Mouse (Mus musculus): ENCODE results near the gene Fam104a. TPM values are rescaled to one million over a fixed set of nuclear protein-coding genes. Genes with fewer than 3 reads are reported as not detected.

Gene Fam104a
- polyA plus RNA-seq, 1 experiment from 2014 or later = 53.7 TPM

DNA sequence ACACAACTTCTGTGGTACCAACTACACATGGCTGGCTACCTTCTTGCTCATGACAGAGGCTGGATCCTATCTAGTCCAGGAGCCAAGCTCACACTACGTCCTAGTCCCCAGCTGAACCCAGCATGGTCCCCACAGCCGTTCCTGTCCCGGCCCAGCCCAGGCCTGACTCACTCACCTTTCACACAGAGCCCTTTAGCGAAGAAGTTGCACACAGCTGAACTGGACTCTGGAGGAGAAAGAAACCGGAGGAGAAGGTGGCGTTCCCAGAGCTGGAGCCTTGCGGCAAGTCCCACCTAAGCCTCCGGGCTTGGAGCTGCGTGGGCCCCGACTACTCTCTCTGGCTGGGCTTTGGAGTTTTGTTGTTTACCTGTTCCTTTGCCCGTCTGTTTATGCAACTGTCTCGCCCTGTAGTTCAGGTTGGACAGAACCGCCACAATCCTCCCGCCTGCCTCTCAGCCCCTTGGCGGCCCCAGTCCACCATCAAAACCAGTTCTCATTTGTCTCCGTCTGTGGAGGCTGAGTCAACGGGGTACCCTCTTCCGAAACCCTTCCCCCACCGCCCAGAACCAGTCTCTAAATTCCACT is 24.8 kb upstream of the Fam104a start:
- H3K27me3 ChIP-seq (replicated peaks; ENCODE audit: control insufficient read depth, insufficient read depth, low read length) = no peaks in the 10 kb centered on the region
- H3K9ac ChIP-seq (ENCODE audit: low read length) = no peak overlapping the region
- 50% methylated on average over 19 of the region's 19 CpGs for WGBS
- 0 out of 2 replicates have a peak, but pooled peaks cover 3% of the 10 kb centered on the region for H3K36me3 ChIP-seq (ENCODE audit: control insufficient read depth, insufficient read depth, low read length)
- ATAC-seq (no peak), DNase-seq (ENCODE audit: low spot score) (no peak)
- H3K9me3 ChIP-seq (replicated peaks; ENCODE audit: control insufficient read depth, low read length) = no peaks in the 10 kb centered on the region
- no peak overlapping the region for H3K4me3 ChIP-seq (ENCODE audit: low read depth, low read length)
- H3K4me2 ChIP-seq (ENCODE audit: low read length) = no peak overlapping the region
- no peak overlapping the region for H3K27ac ChIP-seq (ENCODE audit: low read depth, low read length)
- peaks cover 15% of the 10 kb centered on the region for H3K4me1 ChIP-seq (ENCODE audit: control insufficient read depth, insufficient read depth, low read length)

DNA sequence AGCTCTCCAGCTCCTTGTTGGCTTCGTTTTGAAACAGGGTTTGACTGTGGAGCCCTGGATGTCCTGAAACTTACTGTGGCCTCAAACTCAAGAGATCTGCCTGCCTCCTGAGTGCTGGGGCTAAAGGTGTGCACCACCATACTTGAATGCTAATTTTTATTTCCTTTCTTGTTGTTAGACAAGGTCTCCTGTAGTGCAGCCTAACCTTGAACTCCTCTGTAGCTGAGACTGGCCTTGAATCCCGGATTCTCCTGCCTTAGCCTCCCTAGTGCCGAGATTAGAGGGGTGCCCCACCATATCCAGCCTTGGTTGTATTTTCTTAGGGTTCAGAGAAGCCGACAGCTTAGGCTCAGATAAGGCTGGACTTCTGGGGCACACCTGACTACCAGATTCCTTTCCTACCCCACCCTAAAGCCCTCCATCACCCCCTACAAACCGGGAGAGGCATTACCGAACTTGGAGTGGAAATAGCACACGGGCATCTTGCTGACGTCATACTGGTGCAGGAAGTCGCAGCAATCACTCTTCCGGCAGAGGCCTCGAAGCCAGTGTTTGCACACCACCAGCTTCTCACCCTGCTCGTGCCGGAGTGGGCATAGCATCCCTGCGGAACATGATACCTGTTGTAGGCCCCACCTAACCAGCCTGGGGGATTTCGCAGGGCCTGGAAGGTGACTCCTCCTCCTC is 22.2 kb upstream of the Fam104a start:
- Histone ChIP-seq H3K9ac (ENCODE audit: low read length) (no peak overlapping the region), H3K4me3 (ENCODE audit: low read depth, low read length) (no peak overlapping the region), H3K36me3 (ENCODE audit: control insufficient read depth, insufficient read depth, low read length) (0 out of 2 replicates have a peak, but pooled peaks cover 6% of the 10 kb centered on the region), H3K27ac (ENCODE audit: low read depth, low read length) (no peak overlapping the region), H3K9me3 (replicated peaks; ENCODE audit: control insufficient read depth, low read length) (no peaks in the 10 kb centered on the region), H3K27me3 (replicated peaks; ENCODE audit: control insufficient read depth, insufficient read depth, low read length) (no peaks in the 10 kb centered on the region), H3K4me1 (ENCODE audit: control insufficient read depth, insufficient read depth, low read length) (peaks cover 15% of the 10 kb centered on the region), H3K4me2 (ENCODE audit: low read length) (no peak overlapping the region)
- DNase-seq (ENCODE audit: low spot score) (no peak), ATAC-seq (no peak)
- WGBS = 90% methylated on average over 15 of the region's 15 CpGs

DNA sequence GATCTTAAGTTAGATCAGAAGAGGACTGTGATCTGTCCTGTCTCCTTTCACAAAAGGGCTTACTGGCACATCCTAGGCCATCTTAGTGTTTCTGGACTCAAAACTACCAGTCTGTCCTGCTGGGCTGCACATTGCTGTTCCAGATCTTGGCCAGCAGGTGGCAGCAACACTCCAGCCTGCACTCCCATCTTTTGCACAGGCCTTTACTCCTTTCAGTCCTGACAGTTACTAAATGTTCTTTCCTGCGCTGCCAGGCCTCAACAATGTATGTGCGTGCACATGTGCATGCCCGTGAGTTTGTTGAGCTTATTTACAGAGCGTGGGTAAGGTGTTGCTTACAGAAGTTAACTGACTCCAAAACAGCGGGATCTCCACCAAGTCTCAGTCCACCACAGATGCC is 19.8 kb upstream of the Fam104a start:
- Histone ChIP-seq H3K4me2 (ENCODE audit: low read length) (no peak overlapping the region), H3K27ac (ENCODE audit: low read depth, low read length) (no peak overlapping the region), H3K36me3 (ENCODE audit: control insufficient read depth, insufficient read depth, low read length) (0 out of 2 replicates have a peak, but pooled peaks cover 10% of the 10 kb centered on the region), H3K4me3 (ENCODE audit: low read depth, low read length) (no peak overlapping the region), H3K27me3 (replicated peaks; ENCODE audit: control insufficient read depth, insufficient read depth, low read length) (no peaks in the 10 kb centered on the region), H3K9ac (ENCODE audit: low read length) (no peak overlapping the region), H3K9me3 (replicated peaks; ENCODE audit: control insufficient read depth, low read length) (no peaks in the 10 kb centered on the region), H3K4me1 (ENCODE audit: control insufficient read depth, insufficient read depth, low read length) (no peaks in the 10 kb centered on the region)
- DNase-seq (ENCODE audit: low spot score) (peak; percentile 80), ATAC-seq (peak; percentile 75)
- WGBS = 33% methylated on average over 5 of the region's 5 CpGs

DNA sequence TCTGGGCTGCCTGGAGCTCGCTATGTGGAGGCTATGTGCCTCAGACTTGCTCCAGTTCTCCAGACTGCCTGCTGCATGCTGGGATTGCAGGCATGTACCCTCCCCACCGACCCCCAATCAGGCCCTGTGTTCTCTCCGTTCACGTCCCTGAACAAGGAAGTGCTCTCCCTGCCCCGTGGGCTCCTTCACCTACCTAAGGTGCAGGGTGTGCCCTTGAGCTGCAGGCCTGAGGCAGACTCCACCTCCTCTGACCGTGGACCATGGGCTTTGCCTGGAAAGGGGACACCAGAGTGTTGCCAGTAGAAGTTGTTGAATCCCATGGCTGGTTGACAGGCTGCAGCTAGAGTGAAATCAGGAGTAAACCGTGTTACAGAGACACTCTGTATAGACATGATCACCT is 15.7 kb upstream of the Fam104a start:
- no peaks in the 10 kb centered on the region for H3K27me3 ChIP-seq (replicated peaks; ENCODE audit: control insufficient read depth, insufficient read depth, low read length)
- no peak overlapping the region for H3K4me3 ChIP-seq (ENCODE audit: low read depth, low read length)
- no peak for DNase-seq (ENCODE audit: low spot score)
- no peaks in the 10 kb centered on the region for H3K9me3 ChIP-seq (replicated peaks; ENCODE audit: control insufficient read depth, low read length)
- peaks cover 30% of the 10 kb centered on the region for H3K36me3 ChIP-seq (ENCODE audit: control insufficient read depth, insufficient read depth, low read length)
- no peak overlapping the region for H3K9ac ChIP-seq (ENCODE audit: low read length)
- 90% methylated on average over 7 of the region's 7 CpGs for WGBS
- ATAC-seq = no peak
- H3K27ac ChIP-seq (ENCODE audit: low read depth, low read length) = no peak overlapping the region
- H3K4me1 ChIP-seq (ENCODE audit: control insufficient read depth, insufficient read depth, low read length) = no peaks in the 10 kb centered on the region
- H3K4me2 ChIP-seq (ENCODE audit: low read length) = no peak overlapping the region

DNA sequence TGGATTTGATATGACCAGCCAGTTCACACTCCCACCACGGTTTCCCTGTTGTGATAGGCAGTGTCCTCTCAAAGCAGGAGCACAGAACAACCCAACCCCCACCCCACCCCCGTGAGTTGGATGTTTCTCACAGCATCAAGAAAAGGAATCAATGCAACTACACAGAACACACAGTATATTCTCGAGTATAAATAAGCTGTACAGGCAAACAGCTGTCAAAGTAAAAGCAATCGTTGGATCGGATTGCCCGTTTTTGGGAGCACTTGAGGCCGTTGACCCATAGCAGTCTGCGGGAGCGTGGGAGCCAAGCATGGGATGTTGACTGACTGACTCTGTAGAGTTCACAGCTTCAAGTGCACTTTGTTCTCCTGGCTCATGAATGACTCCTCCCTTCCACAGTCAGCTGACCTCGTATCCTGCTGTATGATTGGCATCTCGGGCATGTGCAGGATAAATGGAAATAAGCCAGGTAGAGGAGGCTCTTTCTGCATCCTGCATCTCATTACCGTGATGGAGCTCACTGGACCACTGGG is 14.1 kb upstream of the Fam104a start:
- no peaks in the 10 kb centered on the region for H3K27me3 ChIP-seq (replicated peaks; ENCODE audit: control insufficient read depth, insufficient read depth, low read length)
- peaks cover 44% of the 10 kb centered on the region for H3K36me3 ChIP-seq (ENCODE audit: control insufficient read depth, insufficient read depth, low read length)
- DNase-seq (ENCODE audit: low spot score) (no peak), ATAC-seq (no peak)
- WGBS = 82% methylated on average over 12 of the region's 12 CpGs
- H3K27ac ChIP-seq (ENCODE audit: low read depth, low read length) = no peak overlapping the region
- H3K4me3 ChIP-seq (ENCODE audit: low read depth, low read length) = no peak overlapping the region
- H3K4me1 ChIP-seq (ENCODE audit: control insufficient read depth, insufficient read depth, low read length) = no peaks in the 10 kb centered on the region
- no peaks in the 10 kb centered on the region for H3K9me3 ChIP-seq (replicated peaks; ENCODE audit: control insufficient read depth, low read length)
- no peak overlapping the region for H3K4me2 ChIP-seq (ENCODE audit: low read length)
- H3K9ac ChIP-seq (ENCODE audit: low read length) = no peak overlapping the region

DNA sequence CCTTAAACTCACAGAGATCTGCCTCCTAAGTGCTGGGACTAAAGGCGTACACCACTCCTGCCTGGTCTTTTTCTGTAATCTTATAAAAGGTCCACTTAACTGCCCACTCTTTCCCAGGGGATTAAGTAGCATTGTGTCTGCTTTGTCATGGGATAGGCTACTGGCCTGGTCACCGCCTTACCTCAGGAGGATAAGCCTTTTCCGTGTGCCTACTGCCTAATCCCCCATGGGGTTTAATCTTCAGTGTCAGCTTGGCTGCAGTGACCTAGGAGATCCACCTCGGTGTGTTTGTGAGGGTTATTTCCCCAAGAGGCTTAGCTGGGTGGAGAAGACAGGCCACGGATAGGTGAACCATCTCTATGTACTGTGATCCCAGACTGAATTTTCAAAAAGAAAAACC is 13.6 kb upstream of the Fam104a start:
- Histone ChIP-seq H3K36me3 (ENCODE audit: control insufficient read depth, insufficient read depth, low read length) (peaks cover 49% of the 10 kb centered on the region), H3K4me2 (ENCODE audit: low read length) (no peak overlapping the region), H3K9me3 (replicated peaks; ENCODE audit: control insufficient read depth, low read length) (no peaks in the 10 kb centered on the region), H3K4me1 (ENCODE audit: control insufficient read depth, insufficient read depth, low read length) (no peaks in the 10 kb centered on the region), H3K27me3 (replicated peaks; ENCODE audit: control insufficient read depth, insufficient read depth, low read length) (no peaks in the 10 kb centered on the region), H3K9ac (ENCODE audit: low read length) (no peak overlapping the region), H3K27ac (ENCODE audit: low read depth, low read length) (no peak overlapping the region), H3K4me3 (ENCODE audit: low read depth, low read length) (no peak overlapping the region)
- DNase-seq (ENCODE audit: low spot score) (no peak), ATAC-seq (no peak)
- 27% methylated on average over 5 of the region's 5 CpGs for WGBS

DNA sequence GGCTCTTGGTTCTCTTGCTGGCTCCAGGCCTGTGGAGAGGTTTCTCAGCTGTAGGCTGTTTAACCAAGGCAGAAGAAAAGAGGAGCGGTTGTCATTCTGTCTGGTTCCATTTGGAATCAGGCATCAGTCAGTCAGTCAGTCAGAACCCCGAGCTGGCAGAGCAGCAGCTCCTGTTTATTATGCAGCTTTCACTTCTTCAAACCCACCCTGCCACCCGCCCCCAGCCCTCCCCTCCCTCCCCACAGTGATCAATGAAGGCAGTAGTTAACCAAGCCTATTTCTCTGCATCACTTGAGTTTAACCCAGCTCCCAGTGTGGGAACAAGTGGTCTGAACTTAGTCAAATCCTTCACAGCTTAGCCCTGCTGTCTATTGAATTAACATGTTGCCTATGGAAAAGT is 7.9 kb upstream of the Fam104a start:
- H3K9ac ChIP-seq (ENCODE audit: low read length) = no peak overlapping the region
- no peaks in the 10 kb centered on the region for H3K9me3 ChIP-seq (replicated peaks; ENCODE audit: control insufficient read depth, low read length)
- peaks cover 3% of the 10 kb centered on the region; the same call in 1 of the 2 replicates for H3K4me1 ChIP-seq (ENCODE audit: control insufficient read depth, insufficient read depth, low read length)
- H3K27me3 ChIP-seq (replicated peaks; ENCODE audit: control insufficient read depth, insufficient read depth, low read length) = no peaks in the 10 kb centered on the region
- no peak overlapping the region for H3K27ac ChIP-seq (ENCODE audit: low read depth, low read length)
- WGBS = 79% methylated on average over 3 of the region's 3 CpGs
- no peak overlapping the region for H3K4me2 ChIP-seq (ENCODE audit: low read length)
- H3K36me3 ChIP-seq (ENCODE audit: control insufficient read depth, insufficient read depth, low read length) = peaks cover 76% of the 10 kb centered on the region
- H3K4me3 ChIP-seq (ENCODE audit: low read depth, low read length) = no peak overlapping the region
- DNase-seq (ENCODE audit: low spot score) (no peak), ATAC-seq (no peak)

DNA sequence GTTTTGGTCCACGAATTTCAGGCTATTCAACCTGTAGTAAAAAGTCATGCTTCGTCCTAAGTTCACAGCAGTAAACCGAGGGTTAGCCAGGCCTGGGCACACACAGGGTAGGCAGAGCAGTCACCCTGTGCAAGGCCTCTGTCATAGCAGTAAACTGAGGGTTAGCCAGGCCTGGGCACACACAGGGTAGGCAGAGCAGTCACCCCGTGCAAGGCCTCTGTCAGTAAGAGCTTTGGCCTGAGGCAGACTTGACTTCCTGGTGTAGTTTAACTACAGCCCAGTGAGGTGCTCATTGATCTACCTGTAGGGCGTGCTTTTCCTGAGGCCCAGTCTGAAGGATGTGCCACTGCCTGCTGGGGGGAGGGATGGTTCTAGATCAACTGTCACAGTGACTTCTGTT is 7.4 kb upstream of the Fam104a start:
- H3K9me3 ChIP-seq (replicated peaks; ENCODE audit: control insufficient read depth, low read length) = no peaks in the 10 kb centered on the region
- no peak overlapping the region for H3K27ac ChIP-seq (ENCODE audit: low read depth, low read length)
- no peak overlapping the region for H3K4me2 ChIP-seq (ENCODE audit: low read length)
- peaks cover 71% of the 10 kb centered on the region for H3K36me3 ChIP-seq (ENCODE audit: control insufficient read depth, insufficient read depth, low read length)
- no peak for DNase-seq (ENCODE audit: low spot score)
- no peak overlapping the region for H3K9ac ChIP-seq (ENCODE audit: low read length)
- peaks cover 8% of the 10 kb centered on the region; the same call in 1 of the 2 replicates for H3K4me1 ChIP-seq (ENCODE audit: control insufficient read depth, insufficient read depth, low read length)
- H3K4me3 ChIP-seq (ENCODE audit: low read depth, low read length) = no peak overlapping the region
- 89% methylated on average over 5 of the region's 5 CpGs for WGBS
- H3K27me3 ChIP-seq (replicated peaks; ENCODE audit: control insufficient read depth, insufficient read depth, low read length) = no peaks in the 10 kb centered on the region
- ATAC-seq = no peak

DNA sequence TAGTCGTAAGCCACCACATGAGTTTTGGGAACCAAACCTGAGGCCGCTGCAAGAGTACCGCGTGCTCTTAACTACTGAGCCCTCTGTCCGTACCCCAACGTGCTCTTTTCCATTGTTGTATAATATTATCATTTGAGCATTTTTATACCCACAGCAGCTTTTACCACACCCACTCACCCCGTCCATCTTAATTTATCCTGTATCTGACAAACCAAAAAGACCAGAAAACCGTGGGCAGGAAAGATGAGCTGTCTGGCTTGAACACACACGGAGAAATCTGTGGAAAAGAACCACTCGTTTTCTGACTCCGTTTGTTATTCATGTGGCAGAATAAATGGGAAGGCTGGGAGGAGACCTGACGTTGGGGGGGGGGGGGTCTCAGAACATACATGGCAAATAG is 6.6 kb upstream of the Fam104a start:
- Histone ChIP-seq H3K4me1 (ENCODE audit: control insufficient read depth, insufficient read depth, low read length) (peaks cover 9% of the 10 kb centered on the region; the same call in 1 of the 2 replicates), H3K4me3 (ENCODE audit: low read depth, low read length) (no peak overlapping the region), H3K36me3 (ENCODE audit: control insufficient read depth, insufficient read depth, low read length) (peaks cover 64% of the 10 kb centered on the region), H3K27ac (ENCODE audit: low read depth, low read length) (no peak overlapping the region), H3K9ac (ENCODE audit: low read length) (no peak overlapping the region), H3K4me2 (ENCODE audit: low read length) (no peak overlapping the region), H3K27me3 (replicated peaks; ENCODE audit: control insufficient read depth, insufficient read depth, low read length) (no peaks in the 10 kb centered on the region), H3K9me3 (replicated peaks; ENCODE audit: control insufficient read depth, low read length) (no peaks in the 10 kb centered on the region)
- ATAC-seq = no peak
- no peak for DNase-seq (ENCODE audit: low spot score)
- 90% methylated on average over 12 of the region's 12 CpGs for WGBS

Data from forebrain, embryonic 14.5 days (tissue).